Mouse (Mus musculus) embryo, embryonic 11 days (tissue): ENCODE measurements at regions not wholly inside any gene's neighbourhood (a gene's known extent, or its start where the extent isn't known, plus 50 kb on each side); places are given as distances from the start of the nearest gene placed in this dataset.

Source experiments
- DNase-seq: peaks from one replicate; pipeline ENCODE4 v3.0.0-alpha.2; 2015

DNA sequence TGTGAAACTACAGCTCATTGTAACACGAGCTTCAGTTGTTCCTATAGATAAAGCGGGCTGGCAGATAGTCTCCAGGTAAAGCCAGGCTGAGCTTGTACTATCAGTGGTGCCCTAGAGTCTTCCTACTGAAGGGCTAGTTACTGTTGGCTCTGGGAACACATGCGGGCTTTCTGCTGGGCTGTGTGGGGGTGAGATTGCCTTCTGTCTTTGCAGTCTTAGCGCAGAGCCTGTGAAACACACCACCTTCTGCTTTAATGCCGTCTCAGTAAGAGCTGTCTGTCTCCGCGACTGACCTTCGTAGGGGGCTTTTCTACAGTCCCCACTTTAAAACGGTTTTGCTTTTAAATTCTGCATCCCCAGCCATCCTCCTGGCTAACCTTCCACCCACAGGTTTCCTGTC lies 76.7 kb downstream of the Trim29 start:
- DNase-seq = no peak

- DNase-seq = no peak
Measured at GRCm38 (mm10) chr9:43389491-43390083, 78.9 kb downstream of the Trim29 start.

- DNase-seq = no peak
Measured at GRCm38 (mm10) chr9:43392467-43393064, 81.9 kb downstream of the Trim29 start.

DNA sequence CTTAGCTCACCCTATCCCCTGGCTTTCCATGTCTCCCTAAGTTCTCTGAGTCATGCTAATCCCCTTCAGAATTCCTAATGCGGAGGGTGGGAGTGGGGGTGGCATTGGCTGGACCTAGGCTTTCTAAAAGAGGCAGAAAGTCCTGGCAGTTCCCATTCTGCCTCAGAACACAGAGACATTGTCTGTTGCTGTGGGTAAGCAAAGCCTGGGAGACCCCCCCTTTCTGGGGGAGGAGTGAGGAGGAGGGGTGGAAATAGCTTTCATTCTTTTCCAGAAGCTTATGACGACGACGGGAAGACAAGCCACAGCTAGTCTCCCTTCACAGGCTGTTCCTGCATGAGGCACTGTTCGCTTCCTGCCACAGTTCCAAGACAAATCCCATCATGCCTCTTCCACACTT lies 83.6 kb downstream of the Trim29 start:
- no peak for DNase-seq

DNA sequence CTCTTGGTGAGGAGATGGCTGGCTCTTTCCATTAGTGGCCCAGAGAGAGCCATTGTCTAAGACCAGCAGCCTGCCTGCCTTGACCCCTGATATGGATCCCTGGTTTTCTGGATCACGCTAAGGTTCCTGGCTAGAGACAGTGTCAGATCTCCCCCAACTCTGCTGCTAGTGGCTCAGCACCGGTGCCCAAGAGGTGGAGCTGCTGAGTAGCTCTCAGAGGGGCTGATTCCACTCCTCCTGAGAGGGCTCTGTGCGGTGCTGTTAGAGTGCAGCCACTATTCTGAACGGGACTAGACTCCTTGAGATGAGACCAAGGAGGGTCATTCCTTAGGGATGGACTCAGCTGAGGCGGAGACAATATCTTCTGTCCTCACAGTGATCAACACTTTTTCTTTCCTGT lies 84.6 kb downstream of the Trim29 start:
- peak; percentile 36 for DNase-seq

GRCm38 (mm10) chr9:43396566-43396965 lies 85.9 kb downstream of the Trim29 start:
- no peak for DNase-seq

GRCm38 (mm10) chr9:43408493-43408892 lies 97.8 kb downstream of the Trim29 start:
- DNase-seq = no peak

- no peak for DNase-seq
Measured at GRCm38 (mm10) chr9:43412473-43412872, 101.8 kb downstream of the Trim29 start.

- peak; percentile 40 for DNase-seq
Measured at GRCm38 (mm10) chr9:43419993-43420715, 109.5 kb downstream of the Trim29 start.

DNA sequence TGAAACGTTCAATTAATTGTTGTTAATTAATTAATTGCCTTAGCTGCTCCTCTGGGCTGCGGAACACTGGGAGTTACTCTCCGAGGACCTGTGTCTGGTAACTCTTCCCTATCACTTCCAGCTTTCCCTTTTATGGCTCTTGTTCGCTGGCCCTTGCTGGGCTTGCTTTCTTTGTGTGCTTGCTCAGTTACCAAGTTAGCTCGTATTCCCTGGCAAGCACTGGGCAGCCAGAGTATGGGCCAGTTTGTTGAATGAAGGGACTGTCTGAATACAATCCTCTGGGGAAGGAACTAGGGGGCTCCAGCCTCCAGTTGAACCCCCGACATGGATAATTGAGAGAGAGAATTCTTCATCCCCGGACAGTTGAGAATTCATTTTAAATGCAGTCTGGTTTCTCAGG lies 116.4 kb downstream of the Trim29 start:
- DNase-seq = no peak

- DNase-seq = no peak
Measured at GRCm38 (mm10) chr9:43433953-43434352, 123.3 kb downstream of the Trim29 start.

DNA sequence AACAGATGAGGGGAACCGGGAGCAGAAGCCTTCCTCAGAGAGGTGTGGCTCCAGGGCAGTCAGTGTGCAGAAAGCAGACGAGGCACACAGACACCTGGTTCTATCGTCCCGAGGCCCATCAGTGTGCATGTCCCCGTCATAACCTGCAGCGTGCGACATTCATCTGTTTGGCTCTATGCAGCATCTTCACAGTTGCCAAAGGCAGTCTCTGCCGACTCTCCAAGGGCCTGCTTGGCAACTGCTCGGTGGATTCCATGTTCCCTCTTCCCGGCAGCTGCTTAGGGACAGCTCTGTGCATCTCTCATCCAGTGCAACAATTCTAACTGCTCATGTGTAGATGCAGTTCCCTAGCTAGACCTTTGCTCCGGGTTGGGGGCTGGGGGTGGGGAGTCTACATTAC lies 127.8 kb downstream of the Trim29 start:
- DNase-seq = no peak

DNA sequence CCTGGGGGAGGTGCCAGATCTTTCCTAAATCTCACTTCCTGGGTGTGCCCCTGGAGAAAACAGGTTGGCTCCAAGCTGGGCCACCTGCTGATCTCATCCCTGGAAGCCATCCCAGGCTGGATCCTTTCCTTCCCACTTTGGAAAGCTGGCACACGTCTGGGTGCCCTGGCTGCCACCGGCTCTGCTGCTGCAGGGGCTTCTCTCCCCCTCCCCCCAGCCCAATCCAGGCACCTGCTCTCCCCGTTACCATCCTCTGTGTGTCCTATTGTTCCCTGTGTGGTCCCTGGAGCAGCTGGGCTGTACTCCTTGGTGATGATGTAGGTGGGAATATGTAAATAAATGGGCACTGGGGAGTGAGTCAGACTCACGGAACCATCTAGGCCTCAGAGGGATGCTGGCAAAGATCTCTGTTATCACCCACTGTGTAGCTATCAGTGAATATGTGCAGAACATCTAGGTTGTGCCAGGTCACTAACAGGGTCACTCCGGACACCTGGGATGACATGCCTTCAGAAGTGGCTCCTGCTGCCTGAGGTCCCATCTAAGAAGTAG lies 130.4 kb downstream of the Trim29 start:
- DNase-seq = no peak

DNA sequence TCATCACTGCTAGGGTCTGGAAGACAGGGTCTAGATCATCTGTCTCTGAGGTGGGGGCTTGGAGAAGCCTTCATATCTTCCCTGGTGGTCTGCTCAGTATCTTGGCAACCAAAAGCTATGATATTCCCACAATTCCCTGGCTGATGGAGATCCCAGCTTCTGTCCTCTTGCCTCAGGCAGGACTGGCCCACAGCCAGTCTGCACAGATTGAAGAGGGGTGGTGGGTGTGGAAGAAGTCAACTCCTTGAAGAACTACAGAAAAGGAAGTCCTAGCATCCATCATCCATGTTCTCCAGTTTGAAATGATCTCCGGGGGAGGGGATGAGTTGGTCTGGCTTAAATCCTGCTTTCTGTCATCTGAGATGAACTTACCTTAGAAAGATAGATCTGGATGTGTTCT lies 134.8 kb downstream of the Trim29 start:
- no peak for DNase-seq

DNA sequence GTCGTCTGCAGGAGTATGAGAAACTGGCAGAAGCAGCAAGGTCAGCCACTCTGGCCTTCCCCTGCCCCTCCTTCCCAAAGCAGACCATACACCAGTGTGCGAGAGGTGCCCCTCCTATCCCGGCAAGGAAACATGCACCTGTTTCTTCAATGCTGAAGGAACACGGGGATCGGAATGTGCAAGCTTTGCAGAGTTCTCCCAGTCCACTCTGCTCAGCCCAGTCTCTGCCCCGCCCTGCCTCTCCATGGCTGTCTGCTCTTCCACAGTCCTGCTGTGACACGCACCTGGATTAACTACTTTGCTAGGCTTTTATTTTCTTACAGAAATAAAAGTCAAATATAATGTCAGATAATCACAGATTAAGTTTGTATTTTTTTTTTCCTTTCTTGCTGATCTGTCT lies 136.7 kb downstream of the Trim29 start:
- no peak for DNase-seq

- no peak for DNase-seq
Measured at GRCm38 (mm10) chr9:43448981-43449380, 138.3 kb downstream of the Trim29 start.

- DNase-seq = no peak
Measured at GRCm38 (mm10) chr9:43453953-43454582, 143.4 kb downstream of the Trim29 start.

DNA sequence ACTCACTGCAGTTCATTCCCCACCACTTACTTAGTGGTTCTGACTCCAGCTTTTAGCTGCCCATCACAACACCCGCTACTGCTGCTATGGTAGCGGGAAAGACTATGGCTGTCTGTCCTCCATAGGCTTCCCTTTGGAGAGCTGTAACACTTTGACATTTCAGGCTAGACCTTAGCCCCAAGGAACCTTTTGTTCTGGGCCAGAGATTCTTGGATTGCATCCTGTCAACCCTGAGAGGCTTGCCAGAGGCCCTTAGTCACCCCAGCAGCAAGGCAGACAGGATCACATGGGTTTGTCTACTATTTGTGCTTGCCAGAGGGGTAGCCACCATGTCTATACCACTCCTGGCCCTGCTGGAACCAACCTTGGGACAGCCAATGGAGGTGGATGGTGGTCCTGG lies 147.1 kb downstream of the Trim29 start:
- DNase-seq = no peak

DNA sequence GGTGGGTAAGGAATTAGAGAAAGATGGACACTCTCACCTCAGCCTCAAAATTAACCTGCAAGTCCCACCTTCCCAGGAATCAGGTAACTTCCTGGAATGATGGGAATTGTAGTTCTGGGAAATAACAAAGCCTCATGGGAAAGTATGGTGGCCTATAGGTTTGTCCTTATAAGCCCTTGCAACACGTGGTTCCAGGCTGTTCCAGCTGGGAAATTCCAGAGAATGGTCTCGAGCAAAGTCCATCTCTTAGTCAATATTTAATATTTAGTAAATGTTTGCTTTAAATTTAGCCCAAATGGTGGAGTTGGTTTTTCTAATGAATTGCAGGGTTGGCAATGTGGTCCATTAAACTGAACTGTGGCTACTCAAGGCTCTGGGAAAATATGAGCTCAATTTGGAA lies 150.5 kb downstream of the Trim29 start:
- DNase-seq = no peak

GRCm38 (mm10) chr9:43463445-43464090 lies 152.9 kb downstream of the Trim29 start:
- no peak for DNase-seq

GRCm38 (mm10) chr9:43465129-43465528 lies 154.5 kb downstream of the Trim29 start:
- no peak for DNase-seq

DNA sequence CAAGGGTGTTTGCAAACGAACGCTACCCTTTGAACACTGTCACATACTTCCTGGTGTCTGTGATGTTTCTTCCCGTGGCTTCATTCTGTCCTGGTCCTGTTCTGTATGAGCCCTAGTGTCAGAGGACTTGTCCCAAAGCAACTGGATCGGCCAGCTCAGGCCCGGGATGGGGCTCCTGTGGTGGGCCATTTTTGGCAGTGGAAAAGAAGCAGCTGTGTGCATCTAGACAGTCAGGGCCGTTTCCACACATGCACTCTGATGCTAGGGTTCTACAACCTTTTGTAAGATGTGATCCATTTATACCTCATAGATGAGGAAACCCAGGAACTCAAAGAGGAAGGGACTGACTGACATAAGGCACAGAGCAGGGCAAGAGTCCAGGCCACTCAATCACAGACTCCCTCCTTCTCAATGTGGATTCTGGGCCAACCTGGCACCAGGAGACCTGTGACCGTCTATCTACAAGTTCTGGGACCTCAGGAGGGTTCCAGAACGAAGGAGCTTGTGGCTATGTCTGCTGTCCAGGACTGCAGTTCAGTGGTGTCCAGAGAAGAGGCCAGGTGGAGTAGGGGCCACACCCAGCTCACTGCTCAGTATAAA lies 155.2 kb downstream of the Trim29 start:
- no peak for DNase-seq

GRCm38 (mm10) chr9:43466883-43467282 lies 156.2 kb downstream of the Trim29 start:
- peak; percentile 37 for DNase-seq
